Mouse (Mus musculus): ENCODE results near the gene Rsbn1. TPM values are rescaled to one million over a fixed set of nuclear protein-coding genes. Genes with fewer than 3 reads are reported as not detected.

Rsbn1 gene
- polyA plus RNA-seq, 1 experiment from 2014 or later = 10.2 TPM

GRCm38 (mm10) chr3:104009924-104010662 is 96.2 kb downstream of the Rsbn1 start:
- Histone ChIP-seq H3K4me1 (no peaks in the 10 kb centered on the region), H3K4me3 (replicated peaks) (no peak overlapping the region), H3K9me3 (replicated peaks) (no peaks in the 10 kb centered on the region), H3K27ac (no peak overlapping the region), H3K4me2 (no peak overlapping the region), H3K9ac (no peak overlapping the region), H3K36me3 (peaks cover 51% of the 10 kb centered on the region), H3K27me3 (no peaks in the 10 kb centered on the region)
- 85% methylated on average over 5 of the region's 5 CpGs for WGBS
- ATAC-seq (replicated peaks; ENCODE audit: low FRiP score) = no peak

- WGBS = 93% methylated on average over 2 of the region's 2 CpGs
- H3K4me1 ChIP-seq = no peaks in the 10 kb centered on the region
- no peaks in the 10 kb centered on the region for H3K9me3 ChIP-seq (replicated peaks)
- H3K4me2 ChIP-seq = no peak overlapping the region
- no peak for ATAC-seq (replicated peaks; ENCODE audit: low FRiP score)
- no peak overlapping the region for H3K4me3 ChIP-seq (replicated peaks)
- peaks cover 49% of the 10 kb centered on the region for H3K36me3 ChIP-seq
- no peak overlapping the region for H3K27ac ChIP-seq
- H3K27me3 ChIP-seq = no peaks in the 10 kb centered on the region
- H3K9ac ChIP-seq = no peak overlapping the region
Observed at GRCm38 (mm10) chr3:104011972-104012371, 98.1 kb downstream of the Rsbn1 start.

Other genes starting within 250 kb of the Rsbn1 start
- 53.2 and 59.6 TPM in 2 replicates for gene Olfml3, start 176.1 kb upstream of the Rsbn1 start, polyA plus RNA-seq (2015; fragmentation: Nextera tagmentation; extraction: Ambion mirVana)
- gene Gm10964, start 174.8 kb upstream of the Rsbn1 start, polyA plus RNA-seq (2015; fragmentation: Nextera tagmentation; extraction: Ambion mirVana) = not detected in 2 replicates
- gene Hipk1, start 122.6 kb upstream of the Rsbn1 start, polyA plus RNA-seq (2015; fragmentation: Nextera tagmentation; extraction: Ambion mirVana) = 10.6 and 11.0 TPM in 2 replicates
- gene Dclre1b, start 104.7 kb upstream of the Rsbn1 start, polyA plus RNA-seq (2015; fragmentation: Nextera tagmentation; extraction: Ambion mirVana) = 25.1 and 28.3 TPM in 2 replicates
- 18.9 and 19.6 TPM in 2 replicates for gene Ap4b1, start 104.6 kb upstream of the Rsbn1 start, polyA plus RNA-seq (2015; fragmentation: Nextera tagmentation; extraction: Ambion mirVana)
- 0.27 and 0.30 TPM in 2 replicates for gene Gm43064, start 104.5 kb upstream of the Rsbn1 start, polyA plus RNA-seq (2015; fragmentation: Nextera tagmentation; extraction: Ambion mirVana)
- 0.14 and 0.17 TPM in 2 replicates for gene Bcl2l15, start 81.5 kb upstream of the Rsbn1 start, polyA plus RNA-seq (2015; fragmentation: Nextera tagmentation; extraction: Ambion mirVana)
- 0.58 and 0.73 TPM in 2 replicates for gene Ptpn22, start 54.3 kb upstream of the Rsbn1 start, polyA plus RNA-seq (2015; fragmentation: Nextera tagmentation; extraction: Ambion mirVana)
- 26.8 and 29.7 TPM in 2 replicates for gene Phtf1, start 54.0 kb downstream of the Rsbn1 start, polyA plus RNA-seq (2015; fragmentation: Nextera tagmentation; extraction: Ambion mirVana)